Mouse (Mus musculus) lung, postnatal 0 days (tissue): Measurements from ENCODE around the gene Stat2. TPM values are rescaled to one million over a fixed set of nuclear protein-coding genes. Genes with fewer than 3 reads are reported as not detected.
A peak's percentile ranks its signal among the peaks of the same experiment; 100 is the strongest.

ENCODE experiments used
- ATAC-seq: fragments of 200-750 bp; cut with Nextera tagmentation; 2 replicates; pipeline ENCODE4 v1.8.0; 2017; ENCODE audit warnings: moderate library complexity
- DNase-seq: peaks from one replicate; pipeline ENCODE4 v3.0.0-alpha.2; 2016; ENCODE audit warnings: low spot score
- H3K27ac ChIP-seq: fragments of 300-500 bp; sonication (generic); 2 replicates; pipeline ENCODE4 v1.5.1; 2014; ENCODE audit warnings: antibody characterized with exemption, mild to moderate bottlenecking, low read length, mixed read lengths
- H3K27me3 ChIP-seq: fragments of 300-500 bp; sonication (generic); replicated peaks from 2 replicates; pipeline ENCODE4 v1.6.1; 2014; ENCODE audit warnings: low read length, mixed read lengths; ENCODE audit not compliant: insufficient read depth
- H3K36me3 ChIP-seq: fragments of 300-500 bp; sonication (generic); 2 replicates; pipeline ENCODE4 v1.6.1; 2014; ENCODE audit warnings: low read length, mixed read lengths; ENCODE audit not compliant: insufficient read depth
- H3K4me1 ChIP-seq: fragments of 300-500 bp; sonication (generic); 2 replicates; pipeline ENCODE4 v1.6.1; 2014; ENCODE audit warnings: antibody characterized with exemption, low read depth, low read length, mixed read lengths; ENCODE audit not compliant: insufficient read depth
- H3K4me2 ChIP-seq: fragments of 300-500 bp; sonication (generic); replicated peaks from 2 replicates; pipeline ENCODE4 v1.6.1; 2014; ENCODE audit warnings: low read depth, mild to moderate bottlenecking, low read length, moderate library complexity, mixed read lengths
- H3K4me3 ChIP-seq: fragments of 300-500 bp; sonication (generic); 2 replicates; pipeline ENCODE4 v1.5.1; 2014; ENCODE audit warnings: low read depth, low read length
- H3K9ac ChIP-seq: fragments of 300-500 bp; sonication (generic); replicated peaks from 2 replicates; pipeline ENCODE4 v1.6.1; 2014; ENCODE audit warnings: low read depth, mild to moderate bottlenecking
- H3K9me3 ChIP-seq: fragments of 300-500 bp; sonication (generic); 2 replicates; pipeline ENCODE4 v1.6.1; 2016; ENCODE audit warnings: low read length, mixed read lengths
- CTCF ChIP-seq: IDR thresholded peaks from 2 replicates; pipeline ENCODE4 v1.5.1; 2016; ENCODE audit warnings: antibody characterized with exemption, mild to moderate bottlenecking
- EP300 ChIP-seq: IDR thresholded peaks from 2 replicates; pipeline ENCODE4 v1.6.1; 2016; ENCODE audit warnings: antibody characterized with exemption, mild to moderate bottlenecking, control low read depth
- WGBS: fragments of 180-500 bp; shearing (Covaris S2); extraction: QIAGEN DNeasy Blood & Tissue Kit; methylation state at CpG from one replicate; pipeline ENCODE4 v1.1.7; 2014; 5-methylcytosine and 5-hydroxymethylcytosine counted together
- polyA plus RNA-seq: library from polyadenylated mRNA; unstranded; fragments of >200 nt; fragmentation: Nextera tagmentation; extraction: Ambion mirVana; gene quantifications from 2 replicates; pipeline ENCODE4 v1.2.1, GENCODE M21; 2015

Gene Stat2
- polyA plus RNA-seq, 1 experiment from 2014 or later, result 11.8 TPM

GRCm38 (mm10) chr10:128230582-128230981 is 39.8 kb upstream of the Stat2 start:
- H3K9me3 ChIP-seq, result no peaks in the 10 kb centered on the region
- TF ChIP-seq CTCF (no peak), EP300 (no peak)
- 68% methylated on average over 12 of the region's 12 CpGs for WGBS
- no peaks in the 10 kb centered on the region for H3K27me3 ChIP-seq
- DNase-seq (no peak), ATAC-seq (no peak)
- H3K4me1 ChIP-seq, result no peaks in the 10 kb centered on the region
- no peaks in the 10 kb centered on the region for H3K36me3 ChIP-seq
- H3K27ac ChIP-seq, result no peak overlapping the region
- H3K4me3 ChIP-seq, result no peak overlapping the region
- H3K9ac ChIP-seq, result no peak overlapping the region
- no peak overlapping the region for H3K4me2 ChIP-seq

GRCm38 (mm10) chr10:128231146-128231545 is 39.2 kb upstream of the Stat2 start:
- no peak overlapping the region for H3K27ac ChIP-seq

GRCm38 (mm10) chr10:128231697-128232419 is 38.5 kb upstream of the Stat2 start, which contains the start of gene Timeless:
TSS of gene Timeless (plus strand) at chr10:128232065.
- H3K4me1 ChIP-seq, result no peaks in the 10 kb centered on the region
- DNase-seq, result peak; percentile 84
- peak; percentile 94 for ATAC-seq

More at GRCm38 (mm10) chr10:128231146-128231545, 39.2 kb upstream of the Stat2 start:
- Histone ChIP-seq H3K9me3 (no peaks in the 10 kb centered on the region), H3K36me3 (no peaks in the 10 kb centered on the region), H3K27me3 (no peaks in the 10 kb centered on the region), H3K4me2 (peak overlapping the region; percentile 87), H3K9ac (no peak overlapping the region), H3K4me3 (peak overlapping the region; percentile 72; the same call in 1 of the 2 replicates), H3K4me1 (no peaks in the 10 kb centered on the region)
- DNase-seq (no peak), ATAC-seq (no peak)
- TF ChIP-seq CTCF (no peak), EP300 (no peak)
- 8% methylated on average over 5 of the region's 5 CpGs for WGBS

DNA sequence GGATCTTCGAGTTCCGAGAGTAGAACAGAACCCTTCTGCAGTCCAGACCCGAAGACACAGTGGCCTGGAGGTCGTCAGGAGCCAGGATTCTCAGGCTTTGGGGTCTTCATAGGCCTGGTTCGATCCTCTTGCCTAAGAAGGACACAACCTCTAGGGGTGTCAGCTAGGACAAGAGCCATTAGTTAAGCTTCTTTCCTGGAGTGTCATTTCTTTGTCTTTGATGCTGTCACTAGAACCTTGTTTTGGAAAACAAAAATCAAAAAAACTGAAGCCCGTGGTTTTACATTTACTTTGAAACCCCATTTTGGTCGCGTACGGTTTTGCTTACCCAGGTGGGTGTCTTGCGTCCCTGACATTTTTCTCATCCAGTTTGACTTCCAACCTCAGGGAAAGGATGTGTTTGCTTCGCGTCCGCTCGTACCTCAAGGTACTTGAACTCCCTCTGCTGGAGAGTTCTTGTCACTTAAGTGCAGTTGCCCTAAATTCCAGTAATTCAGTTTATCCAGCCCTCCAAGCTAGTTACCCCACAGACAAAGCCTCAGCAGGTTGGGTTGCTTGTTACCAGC is 37.9 kb upstream of the Stat2 start:
- DNase-seq (peak; percentile 94), ATAC-seq (peak; percentile 59)
- TF ChIP-seq EP300, result no peak
- TF ChIP-seq CTCF, result peak; percentile 90
- peak overlapping the region; percentile 48 for H3K9ac ChIP-seq
- H3K27me3 ChIP-seq, result no peaks in the 10 kb centered on the region
- 0% methylated on average over 14 of the region's 14 CpGs for WGBS
- peak overlapping the region; percentile 90 for H3K27ac ChIP-seq
- no peaks in the 10 kb centered on the region for H3K36me3 ChIP-seq
- peak overlapping the region; percentile 72 for H3K4me3 ChIP-seq
- no peaks in the 10 kb centered on the region for H3K4me1 ChIP-seq
- H3K4me2 ChIP-seq, result peak overlapping the region; percentile 87
- no peaks in the 10 kb centered on the region for H3K9me3 ChIP-seq

More at GRCm38 (mm10) chr10:128231697-128232419, 38.5 kb upstream of the Stat2 start, which contains the start of gene Timeless:
- no peaks in the 10 kb centered on the region for H3K27me3 ChIP-seq
- H3K27ac ChIP-seq, result peak within 1 kb of the TSS; percentile 90
- peak within 1 kb of the TSS; percentile 72 for H3K4me3 ChIP-seq
- H3K4me2 ChIP-seq, result peak within 1 kb of the TSS; percentile 87
- TF ChIP-seq CTCF (no peak), EP300 (0 out of 2 replicates have a peak, but pooled peaks have one; percentile 37)
- WGBS, result 1% methylated on average over 53 of the region's 58 CpGs
- H3K36me3 ChIP-seq, result no peaks in the 10 kb centered on the region
- no peaks in the 10 kb centered on the region for H3K9me3 ChIP-seq
- peak within 1 kb of the TSS; percentile 48 for H3K9ac ChIP-seq

GRCm38 (mm10) chr10:128236321-128236720 is 34.0 kb upstream of the Stat2 start:
- no peak for ATAC-seq

GRCm38 (mm10) chr10:128237807-128238480 is 32.4 kb upstream of the Stat2 start:
- Histone ChIP-seq H3K27ac (no peak overlapping the region), H3K9ac (no peak overlapping the region), H3K4me1 (no peaks in the 10 kb centered on the region), H3K27me3 (no peaks in the 10 kb centered on the region), H3K4me3 (no peak overlapping the region), H3K4me2 (no peak overlapping the region), H3K36me3 (no peaks in the 10 kb centered on the region), H3K9me3 (no peaks in the 10 kb centered on the region)
- no peak for ATAC-seq
- TF ChIP-seq EP300 (no peak), CTCF (no peak)
- 75% methylated on average over 15 of the region's 15 CpGs for WGBS
- DNase-seq, result peak; percentile 14

More at GRCm38 (mm10) chr10:128236321-128236720, 34.0 kb upstream of the Stat2 start:
- Histone ChIP-seq H3K27me3 (no peaks in the 10 kb centered on the region), H3K4me3 (no peak overlapping the region), H3K9ac (no peak overlapping the region), H3K27ac (no peak overlapping the region), H3K4me1 (no peaks in the 10 kb centered on the region), H3K9me3 (no peaks in the 10 kb centered on the region), H3K36me3 (no peaks in the 10 kb centered on the region), H3K4me2 (no peak overlapping the region)
- no peak for DNase-seq
- TF ChIP-seq EP300, result no peak
- no peak for TF ChIP-seq CTCF
- WGBS, result 82% methylated on average over 4 of the region's 4 CpGs
